Mouse (Mus musculus) G1E (cell line): ENCODE results near the gene Siglece.

ENCODE experiments used
- CTCF ChIP-seq: IDR thresholded peaks from 2 replicates; pipeline ENCODE4 v1.5.1; 2012; ENCODE audit warnings: low read depth, low read length, inconsistent platforms, mixed read lengths
- GATA1 ChIP-seq: IDR thresholded peaks from 2 replicates; pipeline ENCODE4 v1.6.1; 2012; ENCODE audit warnings: borderline replicate concordance, low read length, inconsistent platforms, mixed read lengths
- GATA2 ChIP-seq: IDR thresholded peaks from 2 replicates; pipeline ENCODE4 v1.6.1; 2012; ENCODE audit warnings: low read depth, low read length, inconsistent platforms, borderline replicate concordance
- POLR2AphosphoS5 ChIP-seq: IDR thresholded peaks from 2 replicates; pipeline ENCODE4 v1.6.1; 2012; ENCODE audit warnings: low read depth, low read length, inconsistent platforms; ENCODE audit not compliant: insufficient replicate concordance
- TAL1 ChIP-seq: conservative IDR thresholded peaks from 2 replicates; pipeline ENCODE4 v1.6.1; 2012; ENCODE audit warnings: low read depth, low read length, inconsistent platforms, mixed read lengths

DNA sequence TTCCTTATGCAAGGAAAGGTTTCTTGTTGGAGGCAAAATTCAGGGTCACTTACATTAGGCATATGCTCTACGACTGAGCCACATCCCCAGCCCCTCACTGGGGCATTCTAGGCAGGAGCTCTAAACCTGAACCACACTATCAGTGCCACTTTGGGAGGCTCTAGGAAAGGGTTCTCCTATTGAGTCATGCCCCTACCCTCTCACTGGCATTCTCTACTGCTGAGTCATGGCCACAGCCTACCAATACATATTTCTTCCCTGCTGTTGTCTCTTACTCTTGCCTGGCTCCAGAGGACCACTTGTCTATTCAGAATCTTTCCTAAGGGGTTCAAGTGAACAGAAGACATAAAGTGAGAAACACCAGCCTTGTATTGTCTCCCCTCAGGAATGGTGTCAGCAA lies 2.8 kb upstream of the Siglece start:
- TF ChIP-seq CTCF (no peak), GATA2 (no peak), TAL1 (no peak), POLR2AphosphoS5 (no peak), GATA1 (no peak)
